Mouse (Mus musculus) bone marrow, adult 2 months (tissue): Measurements from ENCODE around the gene Coro7.

Experiments used
- CTCF ChIP-seq: fragments of 200-500 bp; IDR thresholded peaks from 2 replicates; pipeline ENCODE4 v1.5.1; 2011; ENCODE audit warnings: low read length, control low read depth; ENCODE audit not compliant: control insufficient read depth, insufficient read depth
- POLR2A ChIP-seq: fragments of 200-500 bp; IDR thresholded peaks from 2 replicates; pipeline ENCODE4 v1.6.1; 2011; ENCODE audit warnings: low read depth, mild to moderate bottlenecking, control low read depth, low read length, borderline replicate concordance; ENCODE audit not compliant: control insufficient read depth

GRCm38 (mm10) chr16:4705541-4705940 is 26.0 kb upstream of the Coro7 start:
- TF ChIP-seq CTCF = no peak
- TF ChIP-seq POLR2A = no peak
